Mouse (Mus musculus): ENCODE measurements around the gene Gm49416. TPM values are rescaled to one million over a fixed set of nuclear protein-coding genes. Genes with fewer than 3 reads are reported as not detected.

Gm49416 gene
- polyA plus RNA-seq, 1 experiment from 2014 or later = not detected

- H3K27ac ChIP-seq = peak within 1 kb of the TSS; percentile 92
- H3K4me3 ChIP-seq = peak within 1 kb of the TSS; percentile 79
- H3K4me2 ChIP-seq = peak within 1 kb of the TSS; percentile 67
- peak within 1 kb of the TSS; percentile 70 for H3K9ac ChIP-seq
- peak; percentile 84 for ATAC-seq (ENCODE audit: borderline replicate concordance, extremely low read depth, low FRiP score, low TSS enrichment)
- H3K9me3 ChIP-seq = no peaks in the 10 kb centered on the region
- H3K27me3 ChIP-seq = no peaks in the 10 kb centered on the region
- peaks cover 24% of the 10 kb centered on the region; the same call in 1 of the 2 replicates for H3K36me3 ChIP-seq
- peaks cover 15% of the 10 kb centered on the region for H3K4me1 ChIP-seq
- 1% methylated on average over 66 of the region's 74 CpGs for WGBS
Observed at GRCm38 (mm10) chr19:8929224-8930088, 40.7 kb downstream of the Gm49416 start, which contains the start of the genes Rom1 and Eml3. TSS of gene Rom1 (minus strand) at chr19:8929356. TSS of gene Eml3 (plus strand) at chr19:8929552.

- Histone ChIP-seq H3K4me2 (peak overlapping the region; percentile 67), H3K9ac (peak overlapping the region; percentile 70), H3K4me1 (peaks cover 15% of the 10 kb centered on the region), H3K9me3 (no peaks in the 10 kb centered on the region), H3K4me3 (peak overlapping the region; percentile 79), H3K27ac (peak overlapping the region; percentile 92), H3K36me3 (peaks cover 30% of the 10 kb centered on the region), H3K27me3 (no peaks in the 10 kb centered on the region)
- no peak for ATAC-seq (ENCODE audit: borderline replicate concordance, extremely low read depth, low FRiP score, low TSS enrichment)
- WGBS = 4% methylated on average over 11 of the region's 11 CpGs
Observed at GRCm38 (mm10) chr19:8930117-8930516, 41.4 kb downstream of the Gm49416 start.

- peak overlapping the region; percentile 67 for H3K4me2 ChIP-seq
- H3K4me1 ChIP-seq = peaks cover 15% of the 10 kb centered on the region
- no peak overlapping the region for H3K27ac ChIP-seq
- peaks cover 31% of the 10 kb centered on the region for H3K36me3 ChIP-seq
- no peak for ATAC-seq (ENCODE audit: borderline replicate concordance, extremely low read depth, low FRiP score, low TSS enrichment)
- H3K9me3 ChIP-seq = no peaks in the 10 kb centered on the region
- WGBS = 73% methylated on average over 7 of the region's 7 CpGs
- peak overlapping the region; percentile 79 for H3K4me3 ChIP-seq
- H3K27me3 ChIP-seq = no peaks in the 10 kb centered on the region
- H3K9ac ChIP-seq = peak overlapping the region; percentile 70
Observed at GRCm38 (mm10) chr19:8930771-8931170, 42.0 kb downstream of the Gm49416 start.

- Histone ChIP-seq H3K27me3 (no peaks in the 10 kb centered on the region), H3K9me3 (no peaks in the 10 kb centered on the region), H3K4me1 (peaks cover 10% of the 10 kb centered on the region), H3K4me3 (no peak overlapping the region), H3K9ac (no peak overlapping the region), H3K36me3 (peaks cover 42% of the 10 kb centered on the region), H3K4me2 (no peak overlapping the region), H3K27ac (no peak overlapping the region)
- ATAC-seq (ENCODE audit: borderline replicate concordance, extremely low read depth, low FRiP score, low TSS enrichment) = no peak
- 85% methylated on average over 2 of the region's 2 CpGs for WGBS
Observed at GRCm38 (mm10) chr19:8936736-8937135, 48.0 kb downstream of the Gm49416 start.

GRCm38 (mm10) chr19:8940526-8941133 lies 51.9 kb downstream of the Gm49416 start:
- no peak overlapping the region for H3K4me3 ChIP-seq
- ATAC-seq (ENCODE audit: borderline replicate concordance, extremely low read depth, low FRiP score, low TSS enrichment) = no peak

GRCm38 (mm10) chr19:8941136-8941514 lies 52.4 kb downstream of the Gm49416 start:
- peaks cover 32% of the 10 kb centered on the region for H3K4me1 ChIP-seq
- H3K36me3 ChIP-seq = peaks cover 38% of the 10 kb centered on the region
- peak overlapping the region; percentile 97 for H3K9ac ChIP-seq
- 31% methylated on average over 10 of the region's 10 CpGs for WGBS
- H3K27ac ChIP-seq = peak overlapping the region; percentile 97
- H3K9me3 ChIP-seq = no peaks in the 10 kb centered on the region
- H3K27me3 ChIP-seq = no peaks in the 10 kb centered on the region
- peak overlapping the region; percentile 70 for H3K4me3 ChIP-seq
- H3K4me2 ChIP-seq = peak overlapping the region; percentile 69
- peak; percentile 16; the same call in 1 of the 2 replicates for ATAC-seq (ENCODE audit: borderline replicate concordance, extremely low read depth, low FRiP score, low TSS enrichment)

More at GRCm38 (mm10) chr19:8940526-8941133, 51.9 kb downstream of the Gm49416 start:
- Histone ChIP-seq H3K4me2 (peak overlapping the region; percentile 69), H3K9me3 (no peaks in the 10 kb centered on the region), H3K27me3 (no peaks in the 10 kb centered on the region), H3K27ac (no peak overlapping the region), H3K4me1 (peaks cover 32% of the 10 kb centered on the region), H3K9ac (peak overlapping the region; percentile 97; the same call in 1 of the 2 replicates), H3K36me3 (peaks cover 35% of the 10 kb centered on the region)
- 78% methylated on average over 15 of the region's 15 CpGs for WGBS

- Histone ChIP-seq H3K4me2 (peak within 1 kb of the TSS; percentile 69), H3K36me3 (peaks cover 43% of the 10 kb centered on the region), H3K27ac (peak within 1 kb of the TSS; percentile 97), H3K9ac (peak within 1 kb of the TSS; percentile 97), H3K9me3 (no peaks in the 10 kb centered on the region), H3K4me1 (peaks cover 32% of the 10 kb centered on the region), H3K4me3 (peak within 1 kb of the TSS; percentile 70), H3K27me3 (no peaks in the 10 kb centered on the region)
- peak; percentile 94 for ATAC-seq (ENCODE audit: borderline replicate concordance, extremely low read depth, low FRiP score, low TSS enrichment)
- under 1% methylated on average over 64 of the region's 64 CpGs for WGBS
Observed at GRCm38 (mm10) chr19:8941515-8942217, 52.9 kb downstream of the Gm49416 start, which contains the start of gene Mta2. TSS of gene Mta2 (plus strand) at chr19:8941875.

- peak; percentile 54 for ATAC-seq (ENCODE audit: borderline replicate concordance, extremely low read depth, low FRiP score, low TSS enrichment)
- H3K27ac ChIP-seq = peak overlapping the region; percentile 97
- H3K9ac ChIP-seq = peak overlapping the region; percentile 97
- WGBS = under 1% methylated on average over 46 of the region's 46 CpGs
- no peaks in the 10 kb centered on the region for H3K9me3 ChIP-seq
- peak overlapping the region; percentile 69 for H3K4me2 ChIP-seq
- peaks cover 32% of the 10 kb centered on the region for H3K4me1 ChIP-seq
- peak overlapping the region; percentile 70 for H3K4me3 ChIP-seq
- H3K36me3 ChIP-seq = peaks cover 47% of the 10 kb centered on the region
- H3K27me3 ChIP-seq = no peaks in the 10 kb centered on the region
Observed at GRCm38 (mm10) chr19:8942276-8942964, 53.7 kb downstream of the Gm49416 start.

- H3K36me3 ChIP-seq = peaks cover 47% of the 10 kb centered on the region
- H3K9me3 ChIP-seq = no peaks in the 10 kb centered on the region
- no peak for ATAC-seq (ENCODE audit: borderline replicate concordance, extremely low read depth, low FRiP score, low TSS enrichment)
- peak overlapping the region; percentile 70 for H3K4me3 ChIP-seq
- H3K27ac ChIP-seq = peak overlapping the region; percentile 97; the same call in 1 of the 2 replicates
- H3K4me1 ChIP-seq = peaks cover 32% of the 10 kb centered on the region
- H3K4me2 ChIP-seq = peak overlapping the region; percentile 69
- no peaks in the 10 kb centered on the region for H3K27me3 ChIP-seq
- WGBS = 43% methylated on average over 2 of the region's 2 CpGs
- peak overlapping the region; percentile 97 for H3K9ac ChIP-seq
Observed at GRCm38 (mm10) chr19:8943047-8943446, 54.3 kb downstream of the Gm49416 start.

GRCm38 (mm10) chr19:8944062-8944461 lies 55.3 kb downstream of the Gm49416 start:
- ATAC-seq (ENCODE audit: borderline replicate concordance, extremely low read depth, low FRiP score, low TSS enrichment) = no peak
- peak overlapping the region; percentile 69 for H3K4me2 ChIP-seq
- peaks cover 32% of the 10 kb centered on the region for H3K4me1 ChIP-seq
- no peaks in the 10 kb centered on the region for H3K27me3 ChIP-seq
- peak overlapping the region; percentile 70 for H3K4me3 ChIP-seq
- H3K27ac ChIP-seq = 0 out of 2 replicates have a peak overlapping the region, but pooled peaks have one; percentile 21
- H3K36me3 ChIP-seq = peaks cover 49% of the 10 kb centered on the region
- 28% methylated on average over 5 of the region's 5 CpGs for WGBS
- H3K9ac ChIP-seq = 0 out of 2 replicates have a peak overlapping the region, but pooled peaks have one; percentile 13
- H3K9me3 ChIP-seq = no peaks in the 10 kb centered on the region

- no peaks in the 10 kb centered on the region for H3K9me3 ChIP-seq
- peak overlapping the region; percentile 70 for H3K4me3 ChIP-seq
- H3K4me1 ChIP-seq = peaks cover 32% of the 10 kb centered on the region
- peaks cover 51% of the 10 kb centered on the region for H3K36me3 ChIP-seq
- H3K9ac ChIP-seq = peak overlapping the region; percentile 31; the same call in 1 of the 2 replicates
- no peaks in the 10 kb centered on the region for H3K27me3 ChIP-seq
- H3K27ac ChIP-seq = peak overlapping the region; percentile 41; the same call in 1 of the 2 replicates
- no peak for ATAC-seq (ENCODE audit: borderline replicate concordance, extremely low read depth, low FRiP score, low TSS enrichment)
- peak overlapping the region; percentile 69 for H3K4me2 ChIP-seq
- 24% methylated on average over 5 of the region's 5 CpGs for WGBS
Observed at GRCm38 (mm10) chr19:8944750-8945149, 56.0 kb downstream of the Gm49416 start.

Data from lung, embryonic 15.5 days (tissue).